Mouse (Mus musculus) layer of hippocampus, adult 9-10 months (tissue): ENCODE data around the gene Mylk4.

Experiments used
- DNase-seq: peaks from one replicate; pipeline ENCODE4 v3.0.0; 2022; ENCODE audit warnings: low spot score

The Mylk4 gene

DNA sequence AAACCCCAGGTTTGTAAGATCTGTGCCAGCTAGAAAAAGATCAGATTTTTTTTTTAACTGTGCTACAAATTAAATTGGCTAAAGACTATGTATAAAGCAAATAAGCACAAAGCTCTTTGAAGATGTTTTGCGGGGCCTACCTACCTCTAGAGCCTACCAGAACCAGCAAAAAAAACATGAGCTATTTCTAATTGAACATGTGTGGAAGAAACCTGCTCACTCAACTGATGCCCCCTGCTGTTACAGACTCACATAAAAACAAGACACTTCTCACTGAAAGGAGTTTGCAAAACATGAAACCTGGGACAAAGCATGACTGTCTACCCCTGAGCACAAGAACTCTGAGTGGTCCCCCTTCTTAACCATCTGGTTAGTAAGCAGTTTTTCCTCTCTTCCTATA is 13.3 kb upstream of the Mylk4 start:
- DNase-seq = no peak

DNA sequence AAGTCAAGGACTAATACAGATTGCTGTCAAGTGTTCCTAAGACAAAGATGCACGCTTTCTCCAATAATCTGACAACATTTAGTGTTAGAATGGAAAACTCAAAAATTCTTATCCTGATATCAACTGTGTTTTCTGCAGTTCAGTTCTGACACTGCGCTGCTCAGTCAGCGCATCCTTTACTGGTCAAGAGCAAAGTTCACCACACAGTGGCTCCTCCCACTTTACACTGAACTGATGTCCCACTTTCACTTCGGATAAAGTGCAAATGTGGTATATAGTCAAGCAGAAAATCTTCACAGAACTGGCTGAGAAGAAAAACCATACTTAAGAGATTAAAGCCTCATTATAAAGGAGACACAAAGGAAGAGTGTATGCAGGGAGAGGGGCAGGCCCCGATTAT is 11.4 kb upstream of the Mylk4 start:
- no peak for DNase-seq

GRCm38 (mm10) chr13:32794619-32795018 is 10.9 kb upstream of the Mylk4 start:
- DNase-seq = no peak

DNA sequence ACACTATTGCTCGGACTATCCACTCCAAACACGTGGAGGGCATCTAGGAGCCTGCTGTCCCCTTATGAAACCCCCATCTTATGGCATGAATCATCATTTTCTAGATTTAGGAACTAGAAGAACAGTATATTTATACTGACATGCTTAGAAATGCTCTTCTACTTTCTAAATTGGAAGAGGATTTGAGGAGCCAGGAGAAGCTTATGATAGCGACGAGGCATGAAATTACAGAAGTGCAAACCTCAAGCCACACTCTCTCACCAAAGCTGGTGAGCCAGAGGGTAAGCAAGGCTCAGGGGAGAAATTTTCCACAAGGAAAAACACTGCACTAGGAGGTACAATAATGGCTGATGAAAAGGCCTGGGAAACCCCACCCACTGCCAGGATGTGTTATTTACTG is 6.0 kb upstream of the Mylk4 start:
- no peak for DNase-seq

GRCm38 (mm10) chr13:32787584-32787983 is 3.8 kb upstream of the Mylk4 start:
- DNase-seq = no peak

DNA sequence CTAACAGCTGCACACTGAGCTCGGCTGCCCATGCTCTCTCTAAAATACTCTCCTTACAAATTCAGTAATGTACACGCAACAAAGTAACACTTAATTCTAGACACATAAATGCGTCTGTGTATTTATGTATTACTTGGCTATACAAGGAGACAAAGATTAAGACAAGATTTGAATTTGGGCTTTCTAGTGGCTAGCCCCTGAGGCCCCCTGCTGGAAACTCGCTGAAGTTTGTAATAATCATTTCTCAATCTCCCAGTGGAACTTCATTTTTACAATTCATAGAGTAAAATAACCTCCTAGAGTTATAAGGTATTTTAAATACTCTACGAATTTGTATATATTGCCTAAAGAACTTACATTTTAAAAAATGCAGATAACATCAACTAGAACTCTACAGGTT is 699 bp downstream of the Mylk4 start:
- no peak for DNase-seq

DNA sequence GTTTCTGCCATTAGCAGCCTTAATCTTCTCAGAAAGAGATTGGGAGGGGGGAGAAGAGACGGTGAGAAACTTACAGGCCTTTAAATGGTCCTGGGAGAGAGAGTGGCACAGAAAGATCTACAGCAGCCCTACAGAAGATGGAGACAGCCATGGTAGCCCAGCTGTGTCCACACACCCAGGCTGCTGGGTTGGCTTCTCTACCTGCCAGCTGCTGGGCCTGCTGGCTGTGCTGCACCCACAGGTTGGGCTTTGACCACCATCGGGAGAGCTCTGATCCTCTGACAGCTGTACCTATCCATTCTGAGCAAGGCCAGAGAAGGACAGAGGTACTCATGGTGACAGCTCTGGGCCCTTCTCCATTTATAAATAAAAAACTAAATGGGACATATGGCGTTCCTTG is 4.9 kb downstream of the Mylk4 start:
- no peak for DNase-seq

DNA sequence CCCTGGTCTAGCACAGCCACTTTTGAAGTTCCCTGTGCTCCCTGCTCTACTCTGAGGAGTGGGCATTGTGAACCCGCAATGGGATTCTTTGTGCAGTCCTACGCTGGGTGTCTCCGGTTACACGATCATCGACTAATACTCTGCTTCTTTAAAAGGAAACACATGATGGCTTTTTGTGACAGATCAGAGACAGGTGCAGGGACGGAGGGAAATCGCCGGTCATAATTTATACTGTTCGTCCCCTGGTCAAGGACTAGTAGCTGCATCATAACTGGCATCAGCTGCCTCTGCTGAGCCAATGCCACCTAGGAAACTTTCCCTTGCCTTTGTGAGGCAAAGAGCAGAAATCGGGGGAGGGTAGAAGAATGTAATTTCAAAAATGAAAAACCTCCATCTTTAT is 7.4 kb downstream of the Mylk4 start:
- no peak for DNase-seq

DNA sequence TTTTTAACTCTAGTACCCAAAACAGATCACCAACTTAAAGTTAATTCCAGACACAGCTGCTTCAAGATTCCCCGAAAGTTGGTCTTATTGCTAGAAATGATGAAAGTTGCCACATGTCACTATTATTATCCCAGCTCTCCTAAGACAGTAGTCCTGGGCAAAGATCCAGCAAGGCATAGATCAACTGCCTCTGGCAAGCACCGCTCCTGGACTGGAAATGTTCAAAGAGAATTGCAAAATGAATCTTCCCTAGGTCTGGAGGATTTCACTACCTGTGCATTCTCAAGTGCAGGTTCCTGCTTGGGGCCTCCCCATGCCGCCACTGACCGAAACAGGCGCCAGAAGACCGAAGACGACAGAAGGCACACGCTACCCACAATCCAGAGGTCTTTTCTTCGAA is 7.9 kb downstream of the Mylk4 start:
- DNase-seq = no peak

GRCm38 (mm10) chr13:32769960-32770359 is 13.8 kb downstream of the Mylk4 start:
- no peak for DNase-seq

GRCm38 (mm10) chr13:32768104-32768503 is 15.7 kb downstream of the Mylk4 start:
- peak; percentile 22 for DNase-seq

- no peak for DNase-seq
These were observed 19.3 kb downstream of the Mylk4 start for GRCm38 (mm10) chr13:32764448-32764847.

GRCm38 (mm10) chr13:32763141-32763540 is 20.6 kb downstream of the Mylk4 start:
- no peak for DNase-seq

DNA sequence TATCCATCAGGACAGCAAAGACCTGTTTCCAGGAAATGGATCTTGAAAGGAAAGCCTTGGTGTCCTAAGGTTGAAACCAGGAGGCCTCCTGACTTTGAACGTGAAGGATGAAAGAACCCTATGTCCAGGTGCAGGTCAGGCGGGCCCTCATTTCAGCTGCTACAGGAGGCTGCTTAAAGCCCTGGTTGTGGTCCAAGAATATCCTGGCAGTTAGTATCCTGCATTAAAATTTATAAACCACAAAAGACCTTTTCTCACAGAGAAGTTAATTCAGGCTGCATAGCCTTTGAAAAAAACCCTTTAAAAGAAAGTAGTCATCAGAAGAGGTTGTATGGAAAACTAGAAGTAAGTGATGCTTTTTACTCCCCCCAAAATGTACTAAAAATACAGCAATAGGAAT is 23.0 kb downstream of the Mylk4 start:
- DNase-seq = no peak

DNA sequence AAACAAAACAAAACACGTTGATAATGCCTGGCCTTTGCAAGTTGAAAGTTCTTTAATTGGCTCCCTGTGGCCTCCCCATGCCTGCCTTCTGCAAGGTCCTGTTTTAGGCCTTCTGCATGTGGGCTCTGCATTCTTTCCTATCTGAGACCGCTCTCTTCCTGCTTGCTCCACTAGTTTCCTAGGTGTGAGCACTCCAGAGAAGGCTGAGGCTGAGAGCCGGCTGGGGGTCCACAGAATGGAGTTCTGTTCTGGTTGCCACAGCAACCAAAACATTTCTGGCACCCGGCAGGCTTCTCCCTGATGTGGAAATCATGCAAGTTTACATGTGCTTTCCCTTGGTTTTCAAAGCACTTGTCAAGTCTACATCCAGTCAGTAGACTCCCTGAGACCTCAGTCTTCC is 24.7 kb downstream of the Mylk4 start:
- DNase-seq = no peak

- no peak for DNase-seq
These were observed 31.6 kb downstream of the Mylk4 start for GRCm38 (mm10) chr13:32752066-32752657.

DNA sequence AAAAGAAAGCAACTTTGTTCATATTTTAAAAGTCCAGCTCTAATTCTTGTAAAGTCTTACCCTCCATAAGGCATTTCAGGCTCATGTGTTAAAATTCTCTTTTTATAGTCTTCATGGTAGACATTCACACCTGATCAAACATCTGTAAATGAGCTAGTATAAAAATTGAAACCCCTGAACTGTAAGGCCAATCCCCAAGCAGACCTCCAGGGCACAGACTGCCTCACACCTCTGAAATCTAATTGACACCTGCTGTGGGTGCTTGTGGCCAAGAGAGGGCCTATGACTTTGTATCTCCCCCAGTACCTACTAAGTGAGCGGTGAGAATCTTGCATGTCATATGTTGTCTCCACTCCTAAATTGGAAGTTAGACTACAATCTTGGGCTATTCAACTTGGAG is 33.2 kb downstream of the Mylk4 start:
- DNase-seq = no peak

DNA sequence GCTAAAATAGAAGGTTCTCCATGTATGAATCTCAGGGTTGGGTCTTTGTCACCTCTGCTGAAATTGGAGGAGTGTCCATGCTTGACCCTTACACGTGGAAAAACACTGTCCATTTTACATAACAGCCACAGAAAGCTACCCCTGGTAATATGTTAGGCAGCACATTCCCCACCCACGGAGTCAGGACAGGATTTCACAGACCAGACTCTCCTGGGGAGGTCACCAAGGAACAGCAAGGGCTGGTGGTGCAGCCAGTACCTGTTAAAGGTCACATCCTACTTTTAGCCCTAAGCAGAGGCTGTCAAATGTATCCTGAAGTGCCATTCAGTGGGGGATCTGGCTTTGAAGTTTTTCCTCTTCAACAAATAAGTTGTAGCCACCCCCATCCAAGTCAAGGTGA is 35.3 kb downstream of the Mylk4 start:
- DNase-seq = no peak

DNA sequence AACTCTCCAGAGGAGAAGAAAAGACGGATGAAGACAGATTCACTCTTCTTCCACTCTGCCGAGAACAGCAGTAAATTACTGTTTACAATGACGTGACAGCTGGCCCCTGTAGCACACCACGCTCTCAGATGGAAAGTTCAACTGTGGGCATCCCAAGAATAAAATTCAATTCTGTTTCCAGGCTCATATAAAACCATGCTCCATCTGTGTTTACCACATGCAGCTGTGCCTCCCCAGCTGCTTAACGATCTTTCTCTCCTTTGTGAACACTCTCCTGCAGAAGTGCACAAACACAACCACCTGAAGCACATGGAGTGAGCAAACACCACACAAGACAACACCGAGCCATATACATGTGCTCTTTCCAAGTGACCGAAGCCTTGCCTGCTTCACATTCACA is 42.6 kb downstream of the Mylk4 start:
- no peak for DNase-seq

DNA sequence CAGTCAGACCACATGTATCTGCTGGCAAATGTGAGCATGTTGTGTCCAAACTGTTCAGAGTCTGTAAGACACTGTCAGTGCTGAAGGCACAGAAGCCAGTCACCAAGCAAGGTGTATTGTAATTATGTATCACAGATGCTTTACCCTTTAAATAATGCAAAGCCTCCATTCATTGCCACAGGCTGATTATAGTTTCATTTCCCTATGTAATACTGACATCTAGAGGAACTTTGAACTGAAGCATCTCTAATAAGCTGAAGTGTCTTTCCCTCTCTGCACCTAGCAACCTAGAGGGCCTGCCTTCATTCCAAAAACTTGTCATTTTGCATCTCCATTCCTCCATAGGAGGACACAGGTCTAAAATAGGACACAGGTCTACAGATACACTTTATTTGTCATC is 52.5 kb downstream of the Mylk4 start:
- DNase-seq = no peak

DNA sequence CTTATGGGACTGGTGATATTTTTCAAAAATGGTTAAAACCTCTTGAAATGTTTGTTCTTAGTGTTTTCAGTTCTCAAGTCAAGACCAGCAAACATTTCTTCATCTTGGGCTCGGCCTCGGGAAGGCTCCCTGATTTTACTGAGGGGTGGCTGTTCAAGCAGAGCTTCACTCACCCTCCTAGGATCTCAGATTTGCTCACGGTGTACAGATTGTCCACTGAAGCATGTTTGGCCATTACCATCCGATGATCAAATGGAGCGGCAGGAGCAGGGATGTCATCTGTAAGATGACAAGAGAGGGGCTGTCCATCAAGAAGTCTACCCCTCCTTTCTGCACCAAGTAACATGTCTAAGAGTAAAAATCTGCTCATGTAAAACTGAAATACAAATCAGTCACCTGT is 59.1 kb downstream of the Mylk4 start:
- DNase-seq = no peak

DNA sequence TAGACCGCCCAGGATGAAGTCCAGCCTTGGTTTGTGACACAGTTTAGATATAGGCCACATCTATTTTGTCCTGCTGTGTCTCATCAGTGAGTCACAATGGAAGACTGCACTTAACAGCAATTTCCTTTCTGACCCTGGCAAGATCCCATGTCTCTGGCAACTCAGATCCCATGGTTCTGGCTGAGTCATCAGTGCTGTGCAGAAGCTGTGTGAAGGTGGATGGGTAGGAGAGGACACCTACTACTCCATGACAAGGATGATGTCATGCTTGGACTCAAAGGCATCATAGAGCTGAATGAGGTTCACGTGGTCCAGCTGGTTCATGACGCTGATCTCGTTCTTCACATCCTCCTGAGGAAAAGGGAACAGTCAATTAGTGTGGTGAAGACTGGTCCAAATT is 62.0 kb downstream of the Mylk4 start:
- DNase-seq = no peak

GRCm38 (mm10) chr13:32719284-32719683 is 64.5 kb downstream of the Mylk4 start:
- no peak for DNase-seq

DNA sequence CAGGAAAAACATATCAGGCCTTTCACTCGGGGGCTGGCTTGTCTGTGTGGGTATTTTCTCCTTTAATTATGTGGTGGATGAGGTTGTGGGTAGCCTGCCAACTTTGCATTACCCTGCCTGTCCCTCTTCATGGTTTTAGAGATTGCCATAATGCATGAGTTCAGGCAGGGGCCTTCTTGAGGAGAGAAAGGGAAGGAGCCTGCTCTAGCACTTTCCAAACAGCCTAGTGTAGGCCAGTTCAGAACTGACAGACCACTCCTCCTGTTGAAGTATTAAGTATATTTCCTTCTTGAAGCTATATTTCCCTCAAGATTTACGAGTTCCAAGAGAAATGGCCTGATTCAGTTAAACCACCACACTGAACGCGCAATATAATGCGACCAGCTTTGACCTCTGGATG is 66.0 kb downstream of the Mylk4 start:
- DNase-seq = no peak

DNA sequence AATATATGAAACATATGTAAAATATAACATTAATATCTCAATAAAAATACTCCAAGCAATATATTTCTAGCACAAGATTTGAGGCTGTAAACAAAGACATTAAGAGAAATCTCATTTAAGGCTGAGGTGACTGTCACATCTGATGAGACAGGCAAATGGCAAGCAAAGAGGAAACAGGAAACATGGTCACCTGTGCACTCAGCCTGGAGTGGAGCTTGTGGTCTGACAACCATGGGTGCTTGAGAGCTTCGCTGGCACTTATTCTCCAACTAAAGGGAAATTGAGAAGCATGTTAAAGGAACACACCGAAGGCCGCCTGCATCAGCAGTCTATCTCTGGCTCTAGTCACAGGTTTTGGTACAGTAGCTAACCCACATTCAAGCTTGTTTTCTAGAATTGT is 71.2 kb downstream of the Mylk4 start:
- no peak for DNase-seq
